Mouse (Mus musculus) ES-E14 (cell line): ENCODE results near the gene Ehbp1l1. TPM values are rescaled to one million over a fixed set of nuclear protein-coding genes. Genes with fewer than 3 reads are reported as not detected.

ENCODE experiments used
- DNase-seq: peaks from one replicate; pipeline ENCODE4 v3.0.0-alpha.2; 2013; ENCODE audit warnings: low read depth, low spot score
- H3K27ac ChIP-seq: 2 replicates; pipeline ENCODE4 v1.5.1; 2012; ENCODE audit warnings: low read depth, mild to moderate bottlenecking, low read length, moderate library complexity, mixed read lengths; ENCODE audit not compliant: poor library complexity, insufficient read depth, severe bottlenecking
- H3K36me3 ChIP-seq: 2 replicates; pipeline ENCODE4 v1.6.1; 2012; ENCODE audit warnings: mild to moderate bottlenecking, low read length, moderate library complexity, mixed read lengths; ENCODE audit not compliant: control insufficient read depth, poor library complexity, insufficient read depth, severe bottlenecking
- H3K4me1 ChIP-seq, 2 experiments: fragments of 150-350 bp in 1 of 2; sonication (generic) in 1 of 2; 2 replicates each; pipeline ENCODE4 v1.6.1; 2012; ENCODE audit warnings: low read length in 2 of 2, mild to moderate bottlenecking in 1 of 2, mixed read lengths in 1 of 2; ENCODE audit not compliant: control insufficient read depth in 2 of 2, insufficient read depth in 2 of 2, poor library complexity in 1 of 2
- H3K4me3 ChIP-seq, 2 experiments: fragments of 150-350 bp in 1 of 2; sonication (generic) in 1 of 2; 2 replicates each; pipeline ENCODE4 v1.5.1; 2012; ENCODE audit warnings: low read length in 2 of 2, low read depth in 1 of 2, mild to moderate bottlenecking in 1 of 2, mixed read lengths in 1 of 2; ENCODE audit not compliant: insufficient read depth in 1 of 2, poor library complexity in 1 of 2, severe bottlenecking in 1 of 2
- H3K9ac ChIP-seq: 2 replicates; pipeline ENCODE4 v1.6.1; 2012; ENCODE audit warnings: low read depth, mild to moderate bottlenecking, low read length, mixed read lengths; ENCODE audit not compliant: poor library complexity, insufficient read depth, severe bottlenecking
- H3K9me3 ChIP-seq: fragments of 150-350 bp; sonication (generic); 2 replicates; pipeline ENCODE4 v1.6.1; 2012; ENCODE audit warnings: low read depth, mild to moderate bottlenecking, low read length; ENCODE audit not compliant: control insufficient read depth, insufficient read depth
- CHD2 ChIP-seq: IDR thresholded peaks from 2 replicates; pipeline ENCODE4 v1.6.1; 2014; ENCODE audit warnings: mild to moderate bottlenecking, low read depth, low read length, inconsistent platforms
- HCFC1 ChIP-seq: IDR thresholded peaks from 2 replicates; pipeline ENCODE4 v1.6.1; 2012; ENCODE audit warnings: low read length, inconsistent platforms, borderline replicate concordance; ENCODE audit not compliant: insufficient read depth
- MAFK ChIP-seq: IDR thresholded peaks from 2 replicates; pipeline ENCODE4 v1.6.1; 2014; ENCODE audit warnings: mild to moderate bottlenecking, low read depth, low read length, inconsistent platforms; ENCODE audit not compliant: insufficient read depth
- ZC3H11A ChIP-seq: IDR thresholded peaks from 2 replicates; pipeline ENCODE4 v1.6.1; 2012; ENCODE audit warnings: low read depth, mild to moderate bottlenecking, inconsistent platforms, low read length, borderline replicate concordance
- ZNF384 ChIP-seq: IDR thresholded peaks from 2 replicates; pipeline ENCODE4 v1.6.1; 2012; ENCODE audit warnings: low read depth, low read length, inconsistent platforms
- in situ Hi-C, 2 experiments: fragments of 600-800 bp; cut with MboI; formaldehyde crosslinking; loops; one replicate each; pipeline ENCODE4 v1.15.1; 2025; ENCODE audit warnings: low sequenced_read_pairs in 2 of 2, inconsistent platforms in 1 of 2; ENCODE audit not compliant: unreplicated experiment in 2 of 2
- total RNA-seq: library from RNA; depleted of rRNA; stranded (reverse); fragments of 300-350 nt; gene quantifications from 2 replicates; pipeline ENCODE4 v1.2.3, GENCODE M21; 2012

The Ehbp1l1 gene
- total RNA-seq, 1 experiment, result 16.4 TPM

GRCm38 (mm10) chr19:5693801-5694200 lies 32.3 kb downstream of the Ehbp1l1 start:
- DNase-seq, result no peak
- Histone ChIP-seq H3K4me3 (no peak overlapping the region), H3K36me3 (peaks cover 4% of the 10 kb centered on the region; the same call in 1 of the 2 replicates), H3K9me3 (no peaks in the 10 kb centered on the region), H3K4me1 (peaks cover 0 to 12% of the 10 kb centered on the region in 2 experiments; a peak in 1 of 4 replicates), H3K27ac (no peak overlapping the region), H3K9ac (no peak overlapping the region)
- in situ Hi-C loops, result no loop called here
- TF ChIP-seq CHD2 (no peak), ZC3H11A (no peak), ZNF384 (no peak), HCFC1 (no peak), MAFK (no peak)

DNA sequence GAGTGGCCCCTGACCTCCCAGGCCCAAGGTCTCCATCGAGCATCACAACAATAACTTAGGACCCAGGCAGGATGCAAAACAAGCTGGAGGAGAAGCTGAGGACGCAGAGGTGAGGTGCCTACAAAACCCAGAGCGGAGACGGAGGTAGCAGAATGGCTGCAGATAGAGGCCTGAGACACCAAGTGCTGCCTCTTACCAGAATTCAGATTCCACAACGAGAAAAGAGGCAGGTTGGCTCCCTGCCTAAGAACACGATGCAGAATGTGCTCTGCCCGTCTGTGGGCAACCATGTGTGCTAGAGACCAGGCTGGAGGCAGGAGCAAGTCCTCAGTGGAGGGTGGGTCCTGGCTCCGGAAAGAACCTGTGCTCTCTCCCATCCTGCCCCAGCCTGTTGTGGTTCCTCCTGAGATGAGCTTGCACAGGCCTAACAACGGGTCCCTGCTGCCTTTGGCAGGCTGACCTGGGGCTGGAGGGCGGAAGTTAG lies 33.2 kb downstream of the Ehbp1l1 start:
- no peaks in the 10 kb centered on the region for H3K9me3 ChIP-seq
- H3K27ac ChIP-seq, result no peak overlapping the region
- in situ Hi-C loops, result no loop called here
- peaks cover 0 to 12% of the 10 kb centered on the region in 2 experiments; a peak in 1 of 4 replicates for H3K4me1 ChIP-seq
- no peak overlapping the region for H3K9ac ChIP-seq
- TF ChIP-seq MAFK, result no peak
- no peak for TF ChIP-seq ZNF384
- TF ChIP-seq ZC3H11A, result no peak
- TF ChIP-seq HCFC1, result no peak
- no peak for TF ChIP-seq CHD2
- H3K36me3 ChIP-seq, result peaks cover 4% of the 10 kb centered on the region; the same call in 1 of the 2 replicates
- H3K4me3 ChIP-seq, result no peak overlapping the region
- DNase-seq, result no peak

GRCm38 (mm10) chr19:5692086-5692912 lies 33.8 kb downstream of the Ehbp1l1 start:
- H3K4me3 ChIP-seq, result no peak overlapping the region
- peaks cover 4% of the 10 kb centered on the region; the same call in 1 of the 2 replicates for H3K36me3 ChIP-seq
- DNase-seq, result no peak
- no peak overlapping the region for H3K27ac ChIP-seq
- H3K9ac ChIP-seq, result no peak overlapping the region
- H3K9me3 ChIP-seq, result no peaks in the 10 kb centered on the region
- peaks cover 4 to 16% of the 10 kb centered on the region in 2 experiments; a peak in 2 of 4 replicates for H3K4me1 ChIP-seq
- in situ Hi-C loops, result no loop called here
- no peak for TF ChIP-seq ZNF384
- TF ChIP-seq HCFC1, result no peak
- TF ChIP-seq MAFK, result no peak
- no peak for TF ChIP-seq CHD2
- no peak for TF ChIP-seq ZC3H11A

- Histone ChIP-seq H3K36me3 (peaks cover 4% of the 10 kb centered on the region; the same call in 1 of the 2 replicates), H3K4me3 (no peak overlapping the region), H3K9me3 (no peaks in the 10 kb centered on the region), H3K4me1 (peaks cover 4 to 17% of the 10 kb centered on the region in 2 experiments; a peak in 2 of 4 replicates), H3K9ac (no peak overlapping the region), H3K27ac (no peak overlapping the region)
- no peak for TF ChIP-seq ZNF384
- no peak for TF ChIP-seq CHD2
- in situ Hi-C loops, result no loop called here
- DNase-seq, result no peak
Measured at GRCm38 (mm10) chr19:5691601-5692000, 34.5 kb downstream of the Ehbp1l1 start.
